Mouse (Mus musculus): ENCODE measurements around the gene Zfp433.
"Not testable (repeated sequence)": the region's sequence is repeated elsewhere in the genome, so short reads cannot be mapped to it uniquely, and the experiment has no call there.

Zfp433 gene

DNA sequence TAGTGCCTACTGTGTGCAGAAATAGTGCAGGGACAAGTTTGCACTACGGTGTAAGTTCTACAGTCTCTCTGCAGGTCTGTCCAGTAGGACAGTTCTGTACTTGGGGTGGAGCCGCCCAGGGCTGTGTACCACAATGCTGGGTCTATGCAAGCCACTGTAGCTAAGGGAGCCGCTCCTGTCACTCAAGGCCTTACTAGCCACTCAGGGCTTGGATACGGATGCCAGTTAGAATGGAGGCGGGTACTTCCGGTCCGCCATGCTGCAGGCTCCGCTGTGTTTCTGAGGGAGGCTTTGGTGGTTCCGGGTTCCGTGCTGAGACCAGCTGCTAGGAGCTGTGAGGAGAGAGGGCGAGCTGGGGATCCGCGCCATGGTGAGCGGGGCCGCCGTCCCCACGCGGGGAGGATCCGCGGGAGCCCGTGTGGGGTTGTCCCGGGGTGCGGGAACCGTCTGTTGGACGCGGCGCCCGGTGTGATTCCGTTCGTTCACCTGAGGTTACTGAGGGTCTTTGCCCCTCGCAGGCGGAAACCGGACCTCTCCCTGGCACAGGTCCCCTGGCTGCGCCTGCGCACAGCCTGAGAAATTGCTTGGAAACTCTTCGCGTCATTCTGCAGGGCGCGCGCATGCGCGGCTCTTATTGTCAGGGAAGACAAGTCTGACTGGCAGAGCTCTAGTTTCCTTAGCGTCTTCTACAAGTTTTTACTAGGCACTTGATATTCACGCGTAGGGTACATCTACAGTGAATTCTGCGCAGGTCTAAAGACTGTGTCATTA is at the start of gene Zfp433:
TSS of gene Zfp433 (plus strand) at position 295 of the 771 bp plus-strand sequence.
- not testable (repeated sequence) for DNase-seq (ENCODE audit: low read depth, low spot score)

DNA sequence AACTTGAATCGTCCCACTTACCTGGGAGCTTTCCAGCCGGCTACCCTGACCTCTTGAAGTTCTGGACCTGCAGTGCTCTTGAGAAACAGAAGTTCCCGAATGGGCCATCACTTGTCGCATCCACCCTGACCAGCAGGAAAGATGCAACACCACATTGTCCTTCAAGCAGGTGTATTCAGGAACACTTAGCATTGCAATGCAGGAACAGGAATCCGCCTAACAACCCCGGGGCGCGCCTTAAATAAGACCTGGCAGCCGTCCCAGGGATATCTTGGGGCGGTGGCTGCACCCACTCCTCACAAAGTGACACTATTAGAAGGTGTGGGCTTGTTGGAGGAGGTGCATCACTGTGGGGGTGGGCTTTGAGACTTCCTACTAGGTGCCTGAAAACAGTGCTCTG is 49.4 kb upstream of the Zfp433 start:
- no peak for DNase-seq (ENCODE audit: low read depth, low spot score)

DNA sequence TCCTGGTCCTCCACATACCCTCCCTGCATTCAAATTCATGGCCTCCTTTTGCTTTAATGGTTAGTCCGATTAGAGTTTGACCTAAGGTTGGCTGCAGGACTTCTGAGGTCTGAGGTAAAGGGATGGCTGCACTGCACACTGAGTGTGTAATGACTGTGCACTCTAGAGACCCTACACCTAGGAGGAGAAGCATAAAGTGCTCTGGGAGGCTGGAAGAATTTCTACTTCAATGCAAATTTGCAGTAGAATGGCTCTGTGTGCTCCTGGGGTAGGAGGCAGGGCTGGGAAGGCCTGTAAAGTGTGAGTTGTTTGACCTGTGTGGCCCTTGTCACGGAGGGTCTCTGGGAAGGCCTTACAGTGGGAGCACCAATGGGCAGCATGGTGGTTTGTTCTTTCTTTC is 48.5 kb upstream of the Zfp433 start:
- no peak for DNase-seq (ENCODE audit: low read depth, low spot score)

DNA sequence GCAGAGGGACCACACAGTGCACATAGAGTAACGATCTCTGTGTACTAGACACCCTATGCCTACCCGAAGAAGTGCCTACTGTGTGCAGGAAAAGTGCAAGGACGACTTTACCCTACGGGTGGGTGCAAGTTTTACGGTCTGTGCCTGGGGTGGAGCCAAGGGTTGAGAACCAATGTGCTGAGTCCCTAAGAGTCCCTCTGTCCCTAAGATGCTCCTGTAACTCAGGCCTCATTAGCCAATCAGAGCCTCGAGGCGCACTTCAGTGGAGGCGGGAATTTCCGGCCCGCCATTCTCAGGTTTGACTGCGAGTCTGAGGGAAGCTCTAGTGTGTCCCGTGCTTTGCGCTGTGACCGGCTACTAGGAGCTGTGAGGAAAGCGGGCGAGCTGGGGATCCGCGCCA is 17.5 kb upstream of the Zfp433 start:
- DNase-seq (ENCODE audit: low read depth, low spot score) = not testable (repeated sequence)

DNA sequence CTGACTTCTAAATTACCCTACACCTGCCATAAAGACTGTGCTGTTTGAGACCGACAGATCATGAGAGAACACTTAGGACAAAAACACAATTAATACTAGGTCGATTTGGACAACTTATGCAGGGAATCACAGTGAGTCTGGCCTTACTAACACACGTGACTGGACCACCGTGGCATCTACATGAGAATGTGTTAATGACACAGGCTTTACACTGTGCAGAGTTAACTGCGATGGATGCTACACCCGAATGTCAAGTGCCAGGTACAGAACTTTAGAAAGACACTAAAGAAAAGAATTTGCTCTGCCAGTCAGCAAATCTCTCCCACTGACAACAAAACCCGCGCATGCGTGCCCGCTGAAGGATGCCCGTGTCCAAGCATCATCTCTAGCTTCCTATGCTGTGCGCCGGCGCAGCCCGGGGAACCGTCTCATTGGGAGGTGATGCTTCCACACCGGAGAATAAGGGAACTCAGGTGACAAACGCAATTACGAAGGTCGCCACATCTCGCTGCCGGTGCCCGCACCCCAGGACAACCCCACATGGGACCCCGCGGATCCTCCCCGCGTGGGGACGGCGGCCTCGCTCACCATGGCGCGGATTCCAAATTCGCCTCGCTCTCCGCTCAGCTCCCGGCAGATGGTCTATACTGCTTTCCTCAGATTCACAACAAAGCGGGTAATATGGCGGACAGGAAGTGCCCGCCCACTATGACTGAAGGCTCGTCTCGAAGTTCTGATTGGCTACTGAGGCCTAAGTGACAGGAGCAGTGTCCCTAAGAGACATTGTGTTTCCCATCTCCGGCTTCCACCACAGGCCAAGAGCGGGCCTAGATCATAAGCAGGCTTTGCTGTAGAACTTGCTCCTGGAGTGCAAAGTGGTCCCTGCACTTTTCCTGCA is 66.1 kb downstream of the Zfp433 start, which contains the start of gene Gm3055:
TSS of gene Gm3055 (minus strand) at position 656 of the 898 bp plus-strand sequence.
- DNase-seq (ENCODE audit: low read depth, low spot score) = not testable (repeated sequence)

DNA sequence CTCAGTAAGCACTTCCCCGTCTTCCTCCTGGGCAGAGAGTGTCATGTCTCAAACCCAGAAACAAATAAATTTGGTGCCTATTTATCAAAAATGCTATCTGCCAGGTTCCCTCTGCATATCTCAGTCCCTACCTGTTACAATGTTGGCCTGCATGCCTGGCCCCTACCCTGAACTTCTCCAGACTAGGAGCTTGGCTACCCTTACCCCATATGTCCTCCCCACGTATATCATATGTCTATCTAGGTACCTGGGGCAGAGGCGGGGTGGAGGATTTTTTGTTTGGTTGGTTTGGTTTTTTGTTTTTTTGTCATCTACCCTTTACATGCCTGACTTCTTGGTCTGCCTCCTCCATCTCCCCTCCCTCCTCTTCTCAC is 66.8 kb downstream of the Zfp433 start:
- DNase-seq (ENCODE audit: low read depth, low spot score) = not testable (repeated sequence)

All from CD4-positive, CD25-positive, alpha-beta regulatory T cell, adult 2 months (primary cell).